Mouse (Mus musculus): ENCODE measurements around the gene Cyct.

DNA sequence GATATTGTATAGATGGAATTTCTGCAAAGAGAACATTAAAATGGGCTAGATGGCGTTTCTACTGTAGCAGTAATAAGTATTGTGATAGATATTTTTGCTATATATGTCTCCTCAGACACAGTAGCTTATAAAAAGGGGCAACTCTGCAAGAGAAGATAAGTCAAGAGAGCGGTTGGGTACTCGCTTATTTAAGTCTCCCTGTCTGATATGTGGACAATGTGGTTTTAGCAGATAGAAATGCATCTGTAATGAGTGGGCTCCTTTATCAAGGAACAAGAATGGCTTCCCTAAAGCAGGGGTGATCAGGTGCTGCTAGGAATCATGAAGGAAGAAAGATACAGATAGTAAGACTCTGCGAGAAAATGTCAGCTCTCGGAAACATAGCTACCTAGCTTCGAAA lies 39.9 kb downstream of the Cyct start:
- no peak for TF ChIP-seq CTCF (IDR thresholded peaks at IDR 0.05; ENCODE audit: low read depth, low read length)
- TF ChIP-seq POLR2A (IDR thresholded peaks at IDR 0.05; ENCODE audit: extremely low read depth, insufficient read depth, low read length) = no peak

Data from liver, adult 2 months (tissue).